Mouse (Mus musculus) limb, embryonic 15.5 days (tissue): ENCODE measurements at regions not wholly inside any gene's neighbourhood (a gene's known extent, or its start where the extent isn't known, plus 50 kb on each side); places are given as distances from the start of the nearest gene placed in this dataset.
"Not testable (repeated sequence)": the region's sequence is repeated elsewhere in the genome, so short reads cannot be mapped to it uniquely, and the experiment has no call there.

Source experiments
- ATAC-seq: fragments of 200-750 bp; cut with Nextera tagmentation; 2 replicates; pipeline ENCODE4 v1.8.0; 2017; ENCODE audit warnings: low read depth, moderate TSS enrichment; ENCODE audit not compliant: insufficient number of reproducible peaks, low FRiP score, low TSS enrichment
- H3K27ac ChIP-seq: fragments of 300-500 bp; sonication (generic); 2 replicates; pipeline ENCODE4 v1.5.1; 2015; ENCODE audit warnings: moderate library complexity, mild to moderate bottlenecking, inconsistent platforms
- H3K27me3 ChIP-seq: fragments of 300-500 bp; sonication (generic); 2 replicates; pipeline ENCODE4 v1.6.1; 2015; ENCODE audit warnings: inconsistent platforms
- H3K36me3 ChIP-seq: fragments of 300-500 bp; sonication (generic); 2 replicates; pipeline ENCODE4 v1.6.1; 2015; ENCODE audit warnings: inconsistent platforms
- H3K4me1 ChIP-seq: fragments of 300-500 bp; sonication (generic); 2 replicates; pipeline ENCODE4 v1.6.1; 2015; ENCODE audit warnings: inconsistent platforms
- H3K4me2 ChIP-seq: fragments of 300-500 bp; sonication (generic); 2 replicates; pipeline ENCODE4 v1.6.1; 2015; ENCODE audit warnings: mild to moderate bottlenecking, inconsistent platforms
- H3K4me3 ChIP-seq: fragments of 300-500 bp; sonication (generic); 2 replicates; pipeline ENCODE4 v1.5.1; 2015; ENCODE audit warnings: mild to moderate bottlenecking, inconsistent platforms
- H3K9ac ChIP-seq: fragments of 300-500 bp; sonication (generic); 2 replicates; pipeline ENCODE4 v1.6.1; 2015; ENCODE audit warnings: inconsistent platforms
- H3K9me3 ChIP-seq: fragments of 300-500 bp; sonication (generic); 2 replicates; pipeline ENCODE4 v1.6.1; 2016; ENCODE audit warnings: inconsistent platforms
- WGBS: fragments of 180-500 bp; shearing (Covaris S2); methylation state at CpG from one replicate; pipeline ENCODE4 v1.1.7; 2015; 5-methylcytosine and 5-hydroxymethylcytosine counted together

- no peak for ATAC-seq
- 64% methylated on average over 13 of the region's 13 CpGs for WGBS
- H3K36me3 ChIP-seq = no peaks in the 10 kb centered on the region
- H3K27me3 ChIP-seq = no peaks in the 10 kb centered on the region
- no peak overlapping the region for H3K27ac ChIP-seq
- H3K4me2 ChIP-seq = no peak overlapping the region
- H3K9ac ChIP-seq = no peak overlapping the region
- no peak overlapping the region for H3K4me3 ChIP-seq
- H3K9me3 ChIP-seq = no peaks in the 10 kb centered on the region
- H3K4me1 ChIP-seq = no peaks in the 10 kb centered on the region
Observed at GRCm38 (mm10) chr4:101366905-101367679, 52.0 kb upstream of the Ak4 start.

DNA sequence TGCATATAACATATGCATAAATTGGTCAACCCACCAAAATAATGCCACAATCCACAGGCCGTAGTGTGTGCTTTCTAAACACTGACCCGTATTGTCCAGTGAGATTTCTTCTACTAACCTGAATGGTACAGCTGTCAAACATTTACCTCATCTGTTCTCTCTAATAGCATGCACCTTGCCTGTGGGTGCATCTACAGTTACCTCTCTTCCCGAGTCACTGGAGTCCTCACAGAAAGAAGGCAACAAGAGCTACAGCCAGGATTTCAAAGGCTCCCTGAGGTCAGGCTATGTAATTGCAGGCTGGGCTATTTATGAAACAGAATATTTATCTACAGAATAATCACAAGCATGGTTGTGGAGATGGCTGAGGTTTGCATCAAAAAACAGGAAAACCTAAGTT is 53.8 kb upstream of the Ak4 start:
- no peak for ATAC-seq
- no peak overlapping the region for H3K4me2 ChIP-seq
- H3K36me3 ChIP-seq = no peaks in the 10 kb centered on the region
- H3K27me3 ChIP-seq = no peaks in the 10 kb centered on the region
- H3K27ac ChIP-seq = no peak overlapping the region
- no peaks in the 10 kb centered on the region for H3K4me1 ChIP-seq
- H3K4me3 ChIP-seq = no peak overlapping the region
- no peaks in the 10 kb centered on the region for H3K9me3 ChIP-seq
- WGBS = 74% methylated on average over 3 of the region's 3 CpGs
- H3K9ac ChIP-seq = no peak overlapping the region

DNA sequence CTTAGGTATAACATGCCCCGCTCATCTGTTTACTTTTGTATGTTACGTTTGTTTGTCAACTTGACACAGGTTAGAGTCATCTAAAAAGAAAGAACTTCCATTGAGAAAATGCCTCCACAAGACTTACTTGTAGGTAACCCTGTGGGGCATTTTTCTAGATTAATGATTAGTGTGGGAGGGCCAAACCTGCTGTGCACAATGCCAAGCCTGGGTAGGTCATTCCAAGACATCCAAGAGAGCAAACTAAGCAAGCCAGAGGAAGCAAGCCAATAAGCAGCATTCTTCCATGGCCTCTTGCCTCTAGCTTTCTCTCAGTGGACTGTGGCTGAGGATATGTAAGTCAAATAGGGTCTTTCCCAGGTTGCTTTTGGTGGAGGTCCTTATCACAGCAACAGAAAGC is 54.4 kb upstream of the Ak4 start:
- 92% methylated on average over 2 of the region's 2 CpGs for WGBS
- no peak for ATAC-seq
- H3K27ac ChIP-seq = no peak overlapping the region
- no peaks in the 10 kb centered on the region for H3K36me3 ChIP-seq
- no peak overlapping the region for H3K4me2 ChIP-seq
- no peak overlapping the region for H3K9ac ChIP-seq
- H3K9me3 ChIP-seq = no peaks in the 10 kb centered on the region
- no peak overlapping the region for H3K4me3 ChIP-seq
- H3K4me1 ChIP-seq = no peaks in the 10 kb centered on the region
- H3K27me3 ChIP-seq = no peaks in the 10 kb centered on the region

DNA sequence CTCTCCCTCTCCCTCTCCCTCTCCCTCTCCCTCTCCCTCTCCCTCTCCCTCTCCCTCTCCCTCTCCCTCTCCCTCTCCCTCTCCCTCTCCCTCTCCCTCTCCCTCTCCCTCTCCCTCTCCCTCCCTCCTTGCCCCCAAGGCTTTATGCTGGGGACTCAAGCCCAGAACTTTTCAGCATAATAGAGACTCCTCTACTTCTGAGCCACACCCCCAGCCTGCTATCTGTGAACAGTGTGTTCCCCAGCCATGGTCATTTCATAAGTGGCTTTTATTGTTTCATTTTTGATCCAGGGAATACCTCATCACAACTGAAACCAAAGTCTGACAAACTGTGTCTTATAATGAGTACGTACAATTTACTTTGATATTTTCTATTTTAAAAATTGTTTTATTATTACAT is 55.8 kb upstream of the Ak4 start:
- not testable (repeated sequence) for H3K4me1 ChIP-seq, H3K4me3 ChIP-seq, H3K27ac ChIP-seq, H3K27me3 ChIP-seq, H3K9ac ChIP-seq, ATAC-seq, H3K9me3 ChIP-seq, H3K36me3 ChIP-seq, H3K4me2 ChIP-seq
- WGBS = 89% methylated on average over 1 of the region's 1 CpGs

DNA sequence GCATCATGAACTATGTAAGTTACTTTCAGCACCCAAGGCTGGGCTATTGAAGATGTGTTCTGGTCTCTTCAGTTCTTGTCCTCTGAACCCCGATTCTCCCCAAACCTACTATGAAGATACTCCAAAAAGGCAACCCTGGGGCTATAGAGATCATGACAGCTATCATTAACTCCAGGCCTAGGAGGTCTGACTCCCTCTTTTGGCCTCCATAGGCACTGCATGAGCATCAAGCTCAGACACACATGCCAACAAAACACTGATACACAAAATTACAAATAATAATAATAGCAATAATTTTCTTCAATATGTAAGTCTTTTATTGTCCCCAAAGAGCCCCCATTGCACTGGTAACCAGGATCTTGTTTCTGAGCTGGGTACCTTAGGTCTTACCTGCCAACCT is 57.3 kb upstream of the Ak4 start:
- no peak for ATAC-seq
- no peak overlapping the region for H3K27ac ChIP-seq
- H3K4me2 ChIP-seq = no peak overlapping the region
- no peak overlapping the region for H3K4me3 ChIP-seq
- peaks cover 11% of the 10 kb centered on the region for H3K4me1 ChIP-seq
- no peaks in the 10 kb centered on the region for H3K27me3 ChIP-seq
- no peaks in the 10 kb centered on the region for H3K36me3 ChIP-seq
- 94% methylated on average over 1 of the region's 1 CpGs for WGBS
- H3K9ac ChIP-seq = no peak overlapping the region
- H3K9me3 ChIP-seq = no peaks in the 10 kb centered on the region

DNA sequence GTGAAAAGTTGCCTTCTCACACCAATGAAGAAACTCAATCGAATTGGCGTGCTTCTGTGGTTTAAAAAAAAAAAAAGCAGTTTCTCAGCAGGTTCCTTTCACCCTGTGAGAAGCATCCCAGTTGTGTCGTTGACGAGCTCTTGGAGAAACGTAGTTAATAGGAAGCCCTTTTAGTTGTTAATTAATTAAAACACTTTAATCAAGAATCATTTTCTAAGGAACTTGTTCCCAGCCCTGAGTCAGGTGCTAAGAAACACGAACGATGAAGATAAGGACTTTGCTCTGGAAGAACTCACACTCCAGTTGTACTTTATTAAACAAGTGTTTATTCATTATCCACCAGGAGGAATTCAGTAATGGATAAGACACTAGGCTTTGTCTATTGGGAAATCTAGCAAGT is 58.8 kb upstream of the Ak4 start:
- H3K36me3 ChIP-seq = no peaks in the 10 kb centered on the region
- peaks cover 14% of the 10 kb centered on the region for H3K4me1 ChIP-seq
- H3K9ac ChIP-seq = no peak overlapping the region
- no peak for ATAC-seq
- no peaks in the 10 kb centered on the region for H3K27me3 ChIP-seq
- no peaks in the 10 kb centered on the region for H3K9me3 ChIP-seq
- H3K4me3 ChIP-seq = no peak overlapping the region
- H3K4me2 ChIP-seq = no peak overlapping the region
- WGBS = 76% methylated on average over 7 of the region's 7 CpGs
- no peak overlapping the region for H3K27ac ChIP-seq

DNA sequence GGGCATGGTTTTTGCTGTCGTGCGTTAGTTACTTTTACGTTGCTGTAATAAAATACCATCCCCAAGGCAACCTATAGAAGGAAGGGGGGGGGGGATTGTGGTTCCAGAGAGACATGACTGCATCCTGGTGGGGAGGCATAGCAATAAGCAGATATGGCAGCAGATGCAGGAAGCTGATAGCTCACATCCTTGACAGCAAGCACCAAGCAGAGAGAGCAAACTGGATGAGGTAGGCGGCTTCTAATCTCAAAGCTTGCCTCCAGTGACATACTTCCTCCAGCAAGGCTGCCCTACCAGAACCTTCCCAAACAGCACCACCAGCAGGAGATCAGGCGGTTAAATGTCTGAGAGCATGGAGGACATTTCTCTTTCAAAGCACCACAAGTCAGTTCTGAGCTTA is 60.0 kb upstream of the Ak4 start:
- no peak overlapping the region for H3K4me2 ChIP-seq
- no peak overlapping the region for H3K9ac ChIP-seq
- 75% methylated on average over 5 of the region's 5 CpGs for WGBS
- no peak for ATAC-seq
- no peaks in the 10 kb centered on the region for H3K36me3 ChIP-seq
- H3K4me1 ChIP-seq = peaks cover 23% of the 10 kb centered on the region
- no peak overlapping the region for H3K4me3 ChIP-seq
- no peak overlapping the region for H3K27ac ChIP-seq
- no peaks in the 10 kb centered on the region for H3K9me3 ChIP-seq
- no peaks in the 10 kb centered on the region for H3K27me3 ChIP-seq

- 91% methylated on average over 3 of the region's 3 CpGs for WGBS
- ATAC-seq = no peak
Observed at GRCm38 (mm10) chr4:101358525-101358924, 60.6 kb upstream of the Ak4 start.

DNA sequence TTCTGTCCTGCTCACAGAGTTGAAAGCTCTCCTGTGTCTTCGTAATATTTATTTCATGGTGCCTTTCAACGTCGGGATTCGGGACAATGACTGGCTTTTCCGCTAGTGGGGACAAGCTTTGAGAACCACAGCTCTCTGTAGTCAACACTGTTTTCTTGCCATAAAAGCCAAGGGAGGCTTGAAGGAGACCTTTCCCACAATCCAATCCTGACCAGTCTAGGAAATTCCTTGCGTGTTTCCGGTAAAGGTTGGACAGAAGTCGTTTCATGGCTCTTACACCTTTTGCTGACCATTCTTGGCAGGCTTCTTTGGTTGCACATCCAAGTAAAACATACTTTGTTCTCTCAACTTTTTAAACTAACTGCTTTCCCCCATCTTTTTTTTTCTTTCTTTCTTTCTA is 61.2 kb upstream of the Ak4 start:
- Histone ChIP-seq H3K4me2 (peak overlapping the region; percentile 86), H3K27ac (peak overlapping the region; percentile 91), H3K36me3 (no peaks in the 10 kb centered on the region), H3K9me3 (no peaks in the 10 kb centered on the region), H3K27me3 (no peaks in the 10 kb centered on the region), H3K4me1 (peaks cover 23% of the 10 kb centered on the region), H3K4me3 (peak overlapping the region; percentile 85), H3K9ac (no peak overlapping the region)
- ATAC-seq = no peak
- WGBS = 66% methylated on average over 8 of the region's 8 CpGs

More at GRCm38 (mm10) chr4:101358525-101358924, 60.6 kb upstream of the Ak4 start:
- H3K4me3 ChIP-seq = no peak overlapping the region
- no peak overlapping the region for H3K9ac ChIP-seq
- no peak overlapping the region for H3K4me2 ChIP-seq
- peaks cover 23% of the 10 kb centered on the region for H3K4me1 ChIP-seq
- H3K27me3 ChIP-seq = no peaks in the 10 kb centered on the region
- H3K27ac ChIP-seq = no peak overlapping the region
- no peaks in the 10 kb centered on the region for H3K36me3 ChIP-seq
- H3K9me3 ChIP-seq = no peaks in the 10 kb centered on the region

DNA sequence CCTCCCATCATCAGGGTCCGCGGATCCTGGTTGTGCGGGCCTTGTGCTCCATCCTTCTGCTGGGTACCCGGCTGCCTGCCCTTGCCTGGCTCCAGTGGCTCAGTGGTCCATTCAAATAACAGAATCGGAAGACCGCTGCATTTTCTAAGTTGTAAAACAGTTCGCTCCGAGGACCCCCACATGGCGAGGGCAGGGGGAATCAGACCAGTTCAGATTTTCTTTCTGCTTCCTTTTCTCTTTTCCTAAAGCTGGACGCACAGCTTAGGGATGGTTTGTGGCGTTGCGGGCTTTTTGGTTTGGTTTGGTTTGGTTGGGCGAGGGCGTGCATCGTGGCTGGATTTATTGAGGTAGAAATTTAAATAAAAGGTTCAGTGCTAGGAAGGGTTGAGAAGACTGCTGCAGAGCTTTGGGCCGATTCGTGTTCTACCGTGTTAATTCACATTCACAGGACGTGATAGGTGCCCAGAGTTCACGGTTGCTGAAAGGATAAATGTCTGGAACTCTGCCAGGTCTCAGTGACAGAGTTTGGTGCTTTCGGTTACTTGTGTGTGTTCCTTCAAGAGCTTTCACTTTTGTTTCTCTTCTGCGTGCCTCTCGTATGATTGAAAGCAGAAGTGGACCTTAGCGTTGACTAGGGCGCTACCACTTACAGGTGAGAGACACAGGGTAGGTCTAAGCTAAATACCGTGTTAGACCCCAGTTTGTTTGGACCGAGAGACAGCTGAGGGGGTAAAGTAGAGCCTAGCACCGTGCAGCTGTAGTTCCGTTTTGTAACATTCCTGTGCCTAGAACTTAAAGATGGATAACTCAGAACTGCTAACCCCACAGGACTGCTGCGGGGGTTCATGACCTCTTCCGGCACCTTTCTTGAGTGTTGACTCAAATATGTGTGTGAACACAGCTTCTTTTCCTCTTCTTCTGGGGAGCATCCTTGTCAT is 61.9 kb upstream of the Ak4 start:
- peak overlapping the region; percentile 85 for H3K4me3 ChIP-seq
- no peaks in the 10 kb centered on the region for H3K36me3 ChIP-seq
- 10% methylated on average over 31 of the region's 31 CpGs for WGBS
- H3K27ac ChIP-seq = peak overlapping the region; percentile 91
- H3K9me3 ChIP-seq = no peaks in the 10 kb centered on the region
- ATAC-seq = no peak
- peak overlapping the region; percentile 79; the same call in 1 of the 2 replicates for H3K9ac ChIP-seq
- peaks cover 23% of the 10 kb centered on the region for H3K4me1 ChIP-seq
- H3K4me2 ChIP-seq = peak overlapping the region; percentile 86
- no peaks in the 10 kb centered on the region for H3K27me3 ChIP-seq

- H3K9me3 ChIP-seq = no peaks in the 10 kb centered on the region
- H3K4me2 ChIP-seq = peak overlapping the region; percentile 86
- H3K9ac ChIP-seq = peak overlapping the region; percentile 79
- peak; percentile 61 for ATAC-seq
- H3K4me1 ChIP-seq = peaks cover 23% of the 10 kb centered on the region
- H3K4me3 ChIP-seq = peak overlapping the region; percentile 85
- WGBS = 1% methylated on average over 85 of the region's 107 CpGs
- no peaks in the 10 kb centered on the region for H3K36me3 ChIP-seq
- no peaks in the 10 kb centered on the region for H3K27me3 ChIP-seq
- H3K27ac ChIP-seq = peak overlapping the region; percentile 91
Observed at GRCm38 (mm10) chr4:101356093-101356953, 62.8 kb upstream of the Ak4 start.
